Comparison of ENCODE assay signal across 7 mouse cellular contexts in genomic region chr11:75535106-75535795, GRCm38 (mm10). TPM values are rescaled to one million over a fixed set of nuclear protein-coding genes. Genes with fewer than 3 reads are reported as not detected.
DNase-seq lines count a peak whose midpoint lies in the region; ATAC-seq lines count a peak whose summit lies in the region.

No protein-coding gene starts in this region.

- ATAC-seq in megakaryocyte, adult 5-6 weeks (ENCODE audit: poor library complexity, severe bottlenecking): no peak
- no peak for ATAC-seq in hindbrain, embryonic 12.5 days (ENCODE audit: low FRiP score)
- no peak for ATAC-seq in kidney, embryonic 15.5 days (replicated peaks; ENCODE audit: low FRiP score)
- no peak for ATAC-seq in neural tube, embryonic 15.5 days (ENCODE audit: low FRiP score)
- ATAC-seq in megakaryocyte-erythroid progenitor cell, adult 5-6 weeks (replicated peaks; ENCODE audit: low FRiP score, low TSS enrichment, poor library complexity, severe bottlenecking): no peak

- H3K27ac ChIP-seq in hindbrain, embryonic 12.5 days: no peak overlapping the region
- peak overlapping the region; percentile 66 for H3K27ac ChIP-seq in kidney, embryonic 15.5 days
- H3K27ac ChIP-seq in neural tube, embryonic 15.5 days (replicated peaks): no peak overlapping the region; the same call in 1 of the 2 replicates

- H3K36me3 ChIP-seq in megakaryocyte, embryonic 14.5 days (replicated peaks; ENCODE audit: low read length): peaks cover 54% of the 10 kb centered on the region
- H3K36me3 ChIP-seq in hindbrain, embryonic 12.5 days: no peaks in the 10 kb centered on the region
- H3K36me3 ChIP-seq in kidney, embryonic 15.5 days: no peaks in the 10 kb centered on the region
- H3K36me3 ChIP-seq in neural tube, embryonic 15.5 days: no peaks in the 10 kb centered on the region

- no peak for DNase-seq in lung, postnatal 4 days

- H3K27me3 ChIP-seq in megakaryocyte, embryonic 14.5 days (replicated peaks): no peaks in the 10 kb centered on the region
- H3K27me3 ChIP-seq in hindbrain, embryonic 12.5 days: no peaks in the 10 kb centered on the region
- H3K27me3 ChIP-seq in kidney, embryonic 15.5 days: no peaks in the 10 kb centered on the region
- H3K27me3 ChIP-seq in neural tube, embryonic 15.5 days (replicated peaks): no peaks in the 10 kb centered on the region

- H3K4me1 ChIP-seq in megakaryocyte, embryonic 14.5 days: peaks cover 87% of the 10 kb centered on the region
- H3K4me1 ChIP-seq in hindbrain, embryonic 12.5 days: peaks cover 46% of the 10 kb centered on the region
- peaks cover 55% of the 10 kb centered on the region for H3K4me1 ChIP-seq in kidney, embryonic 15.5 days
- H3K4me1 ChIP-seq in neural tube, embryonic 15.5 days: peaks cover 67% of the 10 kb centered on the region

- 44% methylated on average over 13 of the region's 13 CpGs for WGBS in hindbrain, embryonic 12.5 days
- 20% methylated on average over 13 of the region's 13 CpGs for WGBS in kidney, embryonic 15.5 days
- 42% methylated on average over 13 of the region's 13 CpGs for WGBS in neural tube, embryonic 15.5 days

- H3K4me2 ChIP-seq in hindbrain, embryonic 12.5 days (replicated peaks): peak overlapping the region; percentile 34
- H3K4me2 ChIP-seq in kidney, embryonic 15.5 days: peak overlapping the region; percentile 29
- H3K4me2 ChIP-seq in neural tube, embryonic 15.5 days: peak overlapping the region; percentile 38

- peak overlapping the region; percentile 86 for H3K4me3 ChIP-seq in megakaryocyte, embryonic 14.5 days (replicated peaks)
- H3K4me3 ChIP-seq in hindbrain, embryonic 12.5 days: no peak overlapping the region
- no peak overlapping the region for H3K4me3 ChIP-seq in kidney, embryonic 15.5 days (replicated peaks)
- 0 out of 2 replicates have a peak overlapping the region, but pooled peaks have one; percentile 10 for H3K4me3 ChIP-seq in neural tube, embryonic 15.5 days (replicated peaks)

- no peaks in the 10 kb centered on the region for H3K9me3 ChIP-seq in megakaryocyte, embryonic 14.5 days
- H3K9me3 ChIP-seq in hindbrain, embryonic 12.5 days (replicated peaks): no peaks in the 10 kb centered on the region
- no peaks in the 10 kb centered on the region for H3K9me3 ChIP-seq in kidney, embryonic 15.5 days (replicated peaks)
- H3K9me3 ChIP-seq in neural tube, embryonic 15.5 days (replicated peaks): no peaks in the 10 kb centered on the region

- H3K9ac ChIP-seq in hindbrain, embryonic 12.5 days: peak overlapping the region; percentile 27; the same call in 1 of the 2 replicates
- no peak overlapping the region for H3K9ac ChIP-seq in kidney, embryonic 15.5 days
- H3K9ac ChIP-seq in neural tube, embryonic 15.5 days (replicated peaks): no peak overlapping the region

RNA-seq across cellular contexts. Expression of gene Slc43a2, which starts 3.8 kb away (rescaled TPM):
- polyA plus RNA-seq in megakaryocyte, embryonic 14.5 days (2012; ENCODE audit: insufficient read depth, low replicate concordance): 18.9 and 35.4 TPM in 2 replicates
- total RNA-seq in megakaryocyte, adult 5-6 weeks (2015): 30.6 and 32.3 TPM in 2 replicates
- total RNA-seq in megakaryocyte, adult 5-6 weeks (2017): 32.2 and 33.5 TPM in 2 replicates
- 15.9 and 16.5 TPM in 2 replicates for polyA plus RNA-seq in hindbrain, embryonic 12.5 days (2016; fragmentation: Nextera tagmentation; extraction: Ambion mirVana)
- polyA plus RNA-seq in kidney, embryonic 15.5 days (2015; fragmentation: Nextera tagmentation; extraction: Ambion mirVana): 7.5 and 8.0 TPM in 2 replicates
- polyA plus RNA-seq in neural tube, embryonic 15.5 days (2015; fragmentation: Nextera tagmentation; extraction: Ambion mirVana): 15.7 and 15.8 TPM in 2 replicates
- 1.2 and 2.2 TPM in 2 replicates for total RNA-seq in megakaryocyte-erythroid progenitor cell, adult 5-6 weeks (2014; fragmentation: Nextera tagmentation)
- 1.9 and 2.9 TPM in 2 replicates for total RNA-seq in megakaryocyte-erythroid progenitor cell, adult 5-6 weeks (2017)

RNA-seq across cellular contexts. Expression of gene Scarf1, which starts 21.9 kb away (rescaled TPM):
- 27.4 and 42.5 TPM in 2 replicates for polyA plus RNA-seq in megakaryocyte, embryonic 14.5 days (2012; ENCODE audit: insufficient read depth, low replicate concordance)
- total RNA-seq in megakaryocyte, adult 5-6 weeks (2015): 0.41 and 1.1 TPM in 2 replicates
- total RNA-seq in megakaryocyte, adult 5-6 weeks (2017): 0.66 and 0.85 TPM in 2 replicates
- 5.7 and 5.8 TPM in 2 replicates for polyA plus RNA-seq in hindbrain, embryonic 12.5 days (2016; fragmentation: Nextera tagmentation; extraction: Ambion mirVana)
- 15.0 and 15.4 TPM in 2 replicates for polyA plus RNA-seq in kidney, embryonic 15.5 days (2015; fragmentation: Nextera tagmentation; extraction: Ambion mirVana)
- 3.9 and 4.7 TPM in 2 replicates for polyA plus RNA-seq in neural tube, embryonic 15.5 days (2015; fragmentation: Nextera tagmentation; extraction: Ambion mirVana)
- 1.0 TPM in 1 of 2 replicates, not detected in the other for total RNA-seq in megakaryocyte-erythroid progenitor cell, adult 5-6 weeks (2014; fragmentation: Nextera tagmentation)
- total RNA-seq in megakaryocyte-erythroid progenitor cell, adult 5-6 weeks (2017): 0.65 TPM in 1 of 2 replicates, not detected in the other

RNA-seq across cellular contexts. Expression of gene Rilp, which starts 25.4 kb away (rescaled TPM):
- 4.2 and 9.5 TPM in 2 replicates for polyA plus RNA-seq in megakaryocyte, embryonic 14.5 days (2012; ENCODE audit: insufficient read depth, low replicate concordance)
- total RNA-seq in megakaryocyte, adult 5-6 weeks (2015): 0.98 and 1.2 TPM in 2 replicates
- total RNA-seq in megakaryocyte, adult 5-6 weeks (2017): 0.55 and 1.8 TPM in 2 replicates
- 0.68 and 0.75 TPM in 2 replicates for polyA plus RNA-seq in hindbrain, embryonic 12.5 days (2016; fragmentation: Nextera tagmentation; extraction: Ambion mirVana)
- 1.3 TPM in 2 replicates for polyA plus RNA-seq in kidney, embryonic 15.5 days (2015; fragmentation: Nextera tagmentation; extraction: Ambion mirVana)
- 2.8 and 3.1 TPM in 2 replicates for polyA plus RNA-seq in neural tube, embryonic 15.5 days (2015; fragmentation: Nextera tagmentation; extraction: Ambion mirVana)
- 1.5 TPM in 1 of 2 replicates, not detected in the other for total RNA-seq in megakaryocyte-erythroid progenitor cell, adult 5-6 weeks (2014; fragmentation: Nextera tagmentation)
- 0.72 TPM in 1 of 2 replicates, not detected in the other for total RNA-seq in megakaryocyte-erythroid progenitor cell, adult 5-6 weeks (2017)

RNA-seq across cellular contexts. Expression of gene Prpf8, which starts 48.6 kb away (rescaled TPM):
- 18.1 and 35.1 TPM in 2 replicates for polyA plus RNA-seq in megakaryocyte, embryonic 14.5 days (2012; ENCODE audit: insufficient read depth, low replicate concordance)
- total RNA-seq in megakaryocyte, adult 5-6 weeks (2015): 91.3 and 102 TPM in 2 replicates
- total RNA-seq in megakaryocyte, adult 5-6 weeks (2017): 69.3 and 90.7 TPM in 2 replicates
- 68.9 and 74.2 TPM in 2 replicates for polyA plus RNA-seq in hindbrain, embryonic 12.5 days (2016; fragmentation: Nextera tagmentation; extraction: Ambion mirVana)
- 54.6 and 61.7 TPM in 2 replicates for polyA plus RNA-seq in kidney, embryonic 15.5 days (2015; fragmentation: Nextera tagmentation; extraction: Ambion mirVana)
- polyA plus RNA-seq in neural tube, embryonic 15.5 days (2015; fragmentation: Nextera tagmentation; extraction: Ambion mirVana): 43.9 and 44.3 TPM in 2 replicates
- total RNA-seq in megakaryocyte-erythroid progenitor cell, adult 5-6 weeks (2014; fragmentation: Nextera tagmentation): 160 and 198 TPM in 2 replicates
- 118 and 144 TPM in 2 replicates for total RNA-seq in megakaryocyte-erythroid progenitor cell, adult 5-6 weeks (2017)

RNA-seq across cellular contexts. Expression of gene Pitpna, which starts 52.6 kb away (rescaled TPM):
- polyA plus RNA-seq in megakaryocyte, embryonic 14.5 days (2012; ENCODE audit: insufficient read depth, low replicate concordance): 28.3 and 62.8 TPM in 2 replicates
- total RNA-seq in megakaryocyte, adult 5-6 weeks (2015): 387 and 430 TPM in 2 replicates
- total RNA-seq in megakaryocyte, adult 5-6 weeks (2017): 178 and 226 TPM in 2 replicates
- polyA plus RNA-seq in hindbrain, embryonic 12.5 days (2016; fragmentation: Nextera tagmentation; extraction: Ambion mirVana): 116 and 125 TPM in 2 replicates
- polyA plus RNA-seq in kidney, embryonic 15.5 days (2015; fragmentation: Nextera tagmentation; extraction: Ambion mirVana): 77.6 and 83.5 TPM in 2 replicates
- 113 and 117 TPM in 2 replicates for polyA plus RNA-seq in neural tube, embryonic 15.5 days (2015; fragmentation: Nextera tagmentation; extraction: Ambion mirVana)
- 69.0 and 96.5 TPM in 2 replicates for total RNA-seq in megakaryocyte-erythroid progenitor cell, adult 5-6 weeks (2014; fragmentation: Nextera tagmentation)
- total RNA-seq in megakaryocyte-erythroid progenitor cell, adult 5-6 weeks (2017): 46.2 and 58.2 TPM in 2 replicates

Comparison
In these comparisons a context has a peak if more than half of its experiments do, and no peak if none do; other contexts are left out.
1. H3K4me3 ChIP-seq: peak in megakaryocyte, embryonic 14.5 days (single experiment) and neural tube, embryonic 15.5 days (single experiment); none in hindbrain, embryonic 12.5 days (single experiment) and kidney, embryonic 15.5 days (single experiment).
2. Peak in every context shown above with its lines, with median percentiles within 50 percentile points of each other: H3K4me2 ChIP-seq.